Mouse (Mus musculus) heart, postnatal 4 days (tissue): ENCODE measurements around the gene Anks4b. TPM values are rescaled to one million over a fixed set of nuclear protein-coding genes. Genes with fewer than 3 reads are reported as not detected.
A peak's percentile ranks its signal among the peaks of the same experiment; 100 is the strongest.

Experiments
- DNase-seq: peaks from one replicate; pipeline ENCODE4 v3.0.0; 2021
- total RNA-seq, 2 experiments: library from RNA; stranded (reverse); gene quantifications; 2 replicates each; pipeline ENCODE4 v1.2.3; 2021

The Anks4b gene
- total RNA-seq = under 1 TPM; 0.11 to 0.12 TPM

DNA sequence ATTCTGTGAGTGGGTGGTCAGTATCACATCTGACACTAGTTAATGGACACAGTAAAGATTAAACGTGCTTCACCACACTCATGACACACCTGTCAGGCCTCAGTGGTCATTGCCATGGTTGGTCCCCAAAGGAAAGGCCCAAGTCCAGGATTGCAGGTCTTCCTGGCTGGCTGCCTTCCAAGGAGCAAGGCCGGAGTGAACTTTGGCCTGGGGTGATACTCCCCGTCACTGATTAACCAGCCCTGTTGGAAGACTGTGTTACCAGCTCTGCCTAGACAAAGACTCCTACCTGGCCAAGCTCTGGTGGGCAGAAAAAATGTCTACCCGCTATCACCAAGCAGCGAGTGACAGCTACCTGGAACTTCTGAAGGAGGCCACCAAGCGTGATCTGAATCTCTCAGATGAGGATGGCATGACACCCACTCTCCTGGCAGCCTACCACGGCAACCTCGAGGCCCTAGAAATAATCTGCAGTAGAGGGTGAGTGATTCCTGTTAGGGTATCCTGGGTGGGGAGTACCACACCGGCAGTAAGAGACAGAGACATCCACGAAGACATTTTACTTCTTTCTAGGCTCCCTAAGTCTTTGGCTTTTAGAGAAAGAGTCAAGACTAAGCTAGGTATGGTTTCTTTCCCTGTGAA, at the start of gene Anks4b:
Anks4b (plus strand) TSS at position 256 of the 642 bp plus-strand sequence.
- no peak for DNase-seq

DNA sequence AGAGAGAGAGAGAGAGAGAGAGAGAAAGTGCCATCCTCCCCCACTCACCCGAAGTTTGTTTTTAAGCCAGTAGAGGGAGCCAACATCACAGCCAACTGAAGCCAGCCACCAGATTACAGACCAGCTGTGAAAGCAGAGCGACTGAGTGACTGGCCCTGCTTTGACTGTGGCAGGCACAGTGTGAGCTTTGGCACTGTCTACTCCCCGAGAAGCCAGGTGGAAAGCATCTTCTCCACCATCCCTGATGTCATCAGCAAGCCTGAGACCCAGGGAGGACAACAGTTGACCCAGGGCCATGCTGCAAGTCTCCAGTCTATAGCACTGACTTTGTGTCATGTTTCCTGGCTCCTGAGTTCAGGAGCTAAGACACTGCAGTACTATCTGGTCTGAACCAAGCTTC, 48.8 kb upstream of the Anks4b start:
- DNase-seq = peak; percentile 82

DNA sequence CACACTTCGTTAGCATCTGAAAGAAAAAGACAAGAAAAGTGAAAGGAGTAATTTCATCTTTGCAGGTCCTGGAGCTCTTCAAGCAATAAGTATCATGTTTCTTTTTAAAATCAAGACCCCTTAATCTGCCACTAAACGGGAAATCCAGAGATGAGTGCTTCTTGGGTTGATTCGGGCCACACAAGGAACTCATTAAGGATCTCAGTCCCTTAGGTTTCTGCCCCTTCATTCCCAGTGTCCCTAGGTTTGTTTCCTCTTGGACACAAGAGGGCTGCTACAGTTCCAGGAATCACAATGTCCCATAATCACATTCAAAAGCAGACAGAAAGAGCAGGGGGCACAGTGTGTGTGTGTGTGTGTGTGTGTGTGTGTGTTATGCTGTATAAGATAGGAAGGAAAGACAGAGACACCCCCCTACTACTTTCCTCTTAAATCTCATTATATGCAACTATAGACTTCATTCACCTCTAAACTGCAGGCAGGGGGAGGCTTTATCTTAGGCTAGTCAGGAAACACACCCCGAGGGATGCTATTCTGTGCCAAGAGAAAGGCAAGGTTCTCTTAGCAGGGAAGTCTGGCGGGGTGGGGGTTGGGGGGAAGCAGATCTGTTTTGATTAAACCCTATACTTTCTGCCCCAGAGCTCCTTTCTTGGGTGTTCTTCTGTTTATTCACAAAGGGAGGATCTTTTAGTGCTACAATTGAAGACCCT, 46.5 kb upstream of the Anks4b start:
- DNase-seq = no peak

DNA sequence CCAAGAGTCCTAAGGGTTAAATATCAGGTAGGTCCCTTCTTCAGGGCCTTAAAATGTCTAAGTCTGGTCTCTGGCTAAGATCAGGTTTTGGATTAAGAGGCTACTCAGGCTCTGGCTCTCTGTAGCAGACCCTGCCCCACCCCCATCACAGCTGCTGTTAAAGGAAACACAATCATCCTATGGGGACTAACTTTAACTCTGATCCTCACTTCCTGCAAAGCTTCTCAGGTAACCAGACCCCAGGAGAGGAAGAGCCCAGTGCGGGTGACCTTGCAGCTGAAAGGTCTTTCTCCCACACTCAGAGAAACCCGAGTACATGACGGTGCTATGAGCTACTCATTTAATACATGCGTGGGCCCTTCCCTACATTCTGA, 46.0 kb upstream of the Anks4b start:
- DNase-seq = no peak

DNA sequence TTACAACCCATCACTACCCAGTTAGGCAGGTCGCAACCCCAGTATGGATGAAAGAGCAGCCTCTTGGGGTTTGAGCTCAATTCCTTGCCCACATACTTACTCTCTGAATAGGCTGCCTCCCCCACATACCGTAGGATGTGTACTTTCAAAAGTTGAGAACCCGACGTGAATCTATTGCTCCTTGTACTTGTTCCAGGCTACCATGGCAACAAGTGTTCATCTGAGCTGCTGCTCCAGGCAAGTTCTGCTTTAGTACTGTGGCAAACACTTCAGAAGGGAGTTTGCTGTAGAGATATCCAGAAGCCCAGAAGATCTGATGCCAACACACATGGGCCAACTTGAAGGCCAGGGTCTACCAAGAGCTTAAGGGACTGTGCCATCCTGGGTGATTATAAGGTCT, 44.7 kb upstream of the Anks4b start:
- no peak for DNase-seq

DNA sequence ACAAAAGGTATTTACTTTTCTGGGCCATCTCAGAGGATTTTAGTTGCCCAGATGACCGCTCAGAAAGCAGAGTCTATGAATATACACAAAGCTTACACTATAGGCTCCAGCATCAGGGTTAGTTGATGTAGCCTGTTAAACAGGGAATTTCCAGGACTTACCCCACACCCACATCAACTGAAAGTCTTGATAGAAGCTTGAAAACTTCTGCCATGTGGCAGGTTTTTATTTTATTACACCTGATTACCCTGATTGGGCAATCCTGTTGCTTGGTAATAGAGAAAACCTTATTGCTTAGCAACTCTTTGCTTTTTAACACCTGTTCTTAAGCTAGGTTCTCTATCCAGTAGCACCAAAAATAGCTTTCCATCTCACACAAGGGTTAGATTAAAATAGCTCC, 30.9 kb upstream of the Anks4b start:
- no peak for DNase-seq

DNA sequence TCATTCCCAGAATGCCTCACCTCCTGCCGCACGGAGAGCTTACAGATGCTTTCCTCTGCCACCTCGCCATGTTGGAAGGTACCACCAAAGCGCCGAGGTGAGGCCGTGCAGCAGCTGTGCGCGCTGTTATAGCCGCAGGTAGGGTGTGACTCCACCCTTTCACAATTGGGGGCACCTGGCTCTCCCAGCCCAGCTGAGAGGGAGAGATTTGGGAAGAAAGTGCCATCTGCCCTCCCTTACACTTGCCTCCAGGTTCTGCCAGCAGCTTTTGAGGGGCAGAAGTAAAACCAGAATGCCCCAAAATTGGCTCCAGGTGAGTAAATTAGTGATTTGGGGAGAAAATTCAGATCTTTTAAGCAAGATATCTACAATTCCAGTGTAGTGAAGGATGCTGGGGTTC, 28.5 kb upstream of the Anks4b start, which contains the start of gene Zp2:
Zp2 (minus strand) TSS at position 101 of the 400 bp plus-strand sequence.
- DNase-seq = no peak

DNA sequence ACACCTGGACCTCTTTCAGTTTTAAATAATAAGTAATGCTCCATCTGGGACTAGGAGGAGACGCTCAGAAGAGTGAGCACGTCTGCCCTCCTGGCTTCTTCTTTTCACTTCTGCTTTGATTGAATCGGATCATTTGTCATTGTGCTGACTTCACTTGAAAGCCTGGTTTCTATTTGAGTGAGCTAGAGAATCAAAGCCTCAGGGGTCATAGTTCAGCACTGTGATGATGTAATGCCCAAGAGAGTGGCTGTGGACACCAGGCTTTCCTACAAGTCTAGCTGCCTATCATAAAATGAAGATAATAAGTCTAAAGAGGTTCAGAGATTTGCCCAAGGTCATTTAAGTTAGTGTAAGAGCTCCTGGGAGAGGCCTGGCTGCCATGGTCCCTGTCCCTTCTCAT, 23.4 kb upstream of the Anks4b start:
- DNase-seq = no peak

DNA sequence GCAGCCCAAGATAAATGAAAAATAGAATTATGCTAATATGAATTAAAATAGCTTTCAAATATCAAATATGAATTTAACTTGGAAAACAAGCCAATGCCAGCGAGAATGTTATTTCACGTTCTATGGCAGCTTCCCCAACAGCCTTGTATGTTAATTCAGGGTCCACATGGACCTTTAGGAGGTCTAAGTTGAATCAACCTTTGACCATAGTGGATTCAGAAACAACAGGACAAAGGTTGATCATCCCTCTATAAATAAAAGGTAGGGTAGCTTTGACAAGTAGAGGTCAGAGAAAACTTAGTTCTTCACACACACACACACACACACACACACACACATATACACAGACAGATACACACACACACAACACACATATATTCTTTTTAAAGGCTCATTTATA, 22.8 kb upstream of the Anks4b start:
- no peak for DNase-seq

DNA sequence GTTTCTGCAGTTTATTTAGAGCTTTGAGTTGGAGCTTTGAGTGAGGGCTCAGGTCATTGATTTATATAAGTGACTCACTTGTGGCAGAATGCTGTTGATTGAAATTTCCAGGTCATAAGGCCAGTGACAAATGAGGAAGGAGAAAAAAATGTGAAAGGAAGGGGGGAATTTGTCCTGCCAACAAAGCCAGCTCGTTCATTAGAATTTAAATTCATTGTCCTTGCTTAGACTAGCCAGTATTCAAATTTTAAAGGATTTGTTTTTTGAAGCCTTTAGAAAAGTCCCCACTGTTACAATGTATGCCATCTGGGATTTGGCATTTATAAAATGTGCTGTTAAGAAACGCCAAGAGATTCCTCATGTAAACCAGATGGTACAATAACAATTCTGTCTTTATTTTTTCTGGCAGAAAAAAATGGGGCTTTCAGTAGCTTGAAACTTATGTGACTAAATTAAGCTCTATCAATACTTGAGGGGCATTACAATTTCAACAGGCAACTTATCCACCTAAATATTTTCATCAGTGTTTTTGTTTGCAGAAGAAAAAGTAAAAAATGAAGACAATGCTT, 16.7 kb upstream of the Anks4b start:
- no peak for DNase-seq

DNA sequence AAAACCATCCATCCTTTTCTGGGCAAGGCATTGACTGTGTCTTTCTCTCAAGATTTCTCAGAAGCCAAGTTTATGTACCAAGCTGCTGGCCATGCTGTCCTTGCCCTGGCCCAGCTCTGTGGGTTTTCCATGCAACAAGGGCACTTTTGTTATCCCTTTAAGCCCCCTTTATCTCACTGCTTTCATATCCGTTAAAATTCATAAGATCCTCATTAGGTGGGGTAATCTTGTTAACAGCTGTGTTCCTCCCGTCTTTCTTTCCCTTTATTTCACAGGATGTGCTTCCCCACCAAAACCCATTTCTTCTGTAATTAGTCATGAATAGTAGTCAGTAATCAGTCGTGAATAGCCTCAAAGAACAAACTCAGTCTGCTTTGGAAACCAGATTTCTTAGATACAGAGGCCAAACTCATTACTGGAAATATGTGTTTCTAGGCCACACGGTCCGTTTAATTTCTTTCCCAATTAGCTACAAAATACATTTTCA, 16.0 kb upstream of the Anks4b start:
- DNase-seq = no peak

DNA sequence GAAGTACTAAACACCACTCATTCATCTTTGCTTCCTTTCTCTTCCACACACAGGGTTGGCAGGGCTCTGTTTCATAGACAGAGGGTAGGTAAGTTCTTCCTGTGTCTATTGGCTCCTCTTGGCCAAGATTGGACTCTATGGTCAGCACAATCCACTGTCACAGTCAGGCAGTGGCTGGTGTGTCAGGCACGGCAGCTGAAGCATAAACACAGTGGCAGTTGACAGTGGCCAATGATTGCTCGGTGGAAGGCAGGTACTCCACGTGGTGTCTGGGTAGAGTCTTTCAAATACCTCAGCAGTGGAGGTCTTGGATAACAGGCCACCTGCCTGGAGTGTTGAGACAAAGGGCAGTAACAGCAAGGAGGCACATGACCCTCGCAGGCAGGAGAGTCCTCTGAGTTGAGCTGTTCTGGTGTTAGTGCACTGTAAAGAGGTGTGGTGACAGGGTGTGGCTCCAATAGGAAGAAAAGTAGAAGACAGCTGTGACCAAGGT, 15.5 kb upstream of the Anks4b start:
- no peak for DNase-seq

DNA sequence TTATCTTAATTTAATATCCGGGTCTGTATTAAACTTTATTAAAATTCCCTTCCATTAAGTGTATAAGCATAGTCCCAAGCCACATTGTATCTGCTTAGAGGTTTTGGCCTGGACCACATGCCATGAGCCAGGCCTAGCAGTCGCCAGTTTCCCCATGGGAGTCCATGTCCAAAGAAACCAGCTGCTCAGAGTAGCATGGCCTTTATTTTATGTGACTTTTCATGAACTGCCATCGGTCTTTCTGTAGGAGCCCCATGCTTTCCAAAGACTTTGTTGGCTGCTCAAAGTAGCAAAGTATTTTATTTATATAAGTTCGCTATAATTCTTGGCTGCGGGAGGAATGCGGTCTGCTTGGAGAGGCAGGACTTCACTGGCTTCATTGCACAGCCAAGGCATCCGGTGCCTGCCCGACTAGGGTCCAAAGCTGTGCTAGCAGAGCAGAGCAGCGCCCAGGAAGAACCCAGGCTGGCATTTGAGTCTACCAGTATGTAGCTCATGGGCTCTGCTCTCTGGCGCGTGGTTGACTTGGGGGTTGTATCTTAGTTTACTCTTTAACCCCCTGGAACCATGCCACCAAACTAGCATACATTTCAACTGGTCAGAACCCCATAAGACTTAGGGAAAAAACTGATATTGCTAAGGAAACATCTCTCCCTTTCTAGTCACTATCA, 9.9 kb upstream of the Anks4b start:
- peak; percentile 10 for DNase-seq

DNA sequence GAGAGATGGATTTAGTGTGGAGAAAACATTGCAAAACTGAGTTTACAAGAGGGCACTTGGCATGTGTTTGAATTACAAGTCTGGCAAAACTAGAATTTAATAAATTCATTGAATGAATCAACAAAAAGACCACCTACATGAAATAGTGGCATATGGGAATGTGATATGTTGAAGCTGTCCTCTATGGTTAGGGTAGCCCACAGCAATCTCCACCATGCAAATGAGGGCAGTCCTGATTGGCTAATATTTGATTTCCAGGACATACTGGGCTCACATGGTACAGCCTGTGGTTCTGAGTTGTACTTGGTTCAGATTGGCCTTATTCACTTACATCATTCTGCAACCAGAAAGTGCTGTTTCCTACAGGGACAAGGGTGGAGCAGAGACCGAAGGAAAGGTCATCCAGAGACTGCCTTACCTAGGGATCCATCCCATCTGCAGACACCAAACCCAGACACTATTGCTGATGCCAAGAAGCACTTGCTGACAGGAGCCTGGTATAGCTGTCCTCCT, 1.4 kb upstream of the Anks4b start:
- no peak for DNase-seq

DNA sequence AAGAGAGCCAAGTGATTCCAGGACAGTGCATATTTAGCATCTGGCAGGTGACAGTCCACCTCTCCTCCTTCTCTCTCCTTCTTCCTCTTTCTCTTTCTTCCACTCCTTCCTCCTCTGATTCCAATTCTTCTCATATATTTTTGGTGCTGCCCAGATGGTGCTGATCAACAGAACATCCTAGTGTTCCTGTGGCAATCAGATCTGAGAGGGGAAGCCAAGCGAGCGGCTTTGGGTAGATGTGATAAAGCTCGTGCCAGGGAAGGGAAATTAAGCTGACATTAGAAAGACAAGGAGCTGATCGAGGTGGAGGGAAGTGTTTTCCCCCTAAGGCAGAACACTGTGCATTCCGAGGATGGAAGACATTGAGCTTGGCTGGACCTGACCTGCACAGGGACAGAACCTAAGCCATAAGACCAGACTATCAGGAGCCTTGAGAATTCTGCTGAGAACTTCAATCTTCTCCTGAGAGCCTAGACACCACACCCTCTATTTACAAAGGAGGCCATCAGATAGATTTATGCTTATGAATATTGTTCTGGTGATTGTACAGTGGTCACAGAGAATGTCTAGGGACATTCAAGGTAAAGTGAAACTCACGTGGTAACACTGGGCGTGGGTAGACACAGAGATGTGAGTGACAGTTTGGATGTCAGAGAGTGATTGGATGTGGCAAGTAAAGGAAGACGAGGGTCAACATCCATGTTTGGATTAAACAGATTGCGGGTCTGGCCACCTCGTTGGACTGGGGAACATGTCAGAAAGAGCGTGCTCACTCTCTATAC, 1.3 kb downstream of the Anks4b start:
- DNase-seq = no peak

DNA sequence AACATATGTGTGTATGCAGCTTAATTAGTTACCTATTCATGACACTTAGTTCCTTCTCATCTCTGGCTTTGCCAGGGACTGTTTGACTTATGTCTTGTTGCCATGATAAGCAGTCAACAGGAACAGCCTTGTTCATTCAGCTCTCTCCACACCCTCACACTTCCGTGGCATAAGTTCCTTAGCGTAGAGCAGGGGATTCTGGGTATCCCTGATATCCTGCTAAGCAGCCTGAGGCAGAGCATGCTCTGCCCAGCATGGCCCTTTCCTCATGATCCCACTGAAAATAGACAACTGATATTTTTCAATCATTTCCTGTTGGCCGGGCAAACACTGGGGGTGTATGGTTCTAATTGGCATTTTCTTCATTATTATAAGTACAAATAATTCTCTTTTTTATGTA, 4.0 kb downstream of the Anks4b start:
- DNase-seq = no peak

DNA sequence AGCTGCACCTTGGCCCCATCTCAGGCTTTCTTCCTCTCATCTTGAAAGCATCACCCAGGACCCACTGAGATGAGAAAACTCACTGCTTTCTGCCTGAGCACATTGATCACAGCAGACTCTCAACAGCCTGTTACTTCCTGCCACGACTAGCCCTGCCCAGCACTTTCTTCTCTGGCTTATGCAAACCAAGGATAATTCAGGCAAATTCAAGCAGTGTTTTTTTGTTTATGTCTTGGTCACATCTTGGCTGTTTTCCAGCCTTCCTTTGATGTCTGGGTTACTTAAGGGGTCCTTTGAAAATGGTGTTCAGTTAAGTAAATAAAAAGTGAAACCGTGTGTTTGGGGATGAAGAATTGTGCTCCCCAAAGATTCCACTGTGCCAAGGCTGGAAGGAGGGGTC, 5.3 kb downstream of the Anks4b start:
- no peak for DNase-seq

DNA sequence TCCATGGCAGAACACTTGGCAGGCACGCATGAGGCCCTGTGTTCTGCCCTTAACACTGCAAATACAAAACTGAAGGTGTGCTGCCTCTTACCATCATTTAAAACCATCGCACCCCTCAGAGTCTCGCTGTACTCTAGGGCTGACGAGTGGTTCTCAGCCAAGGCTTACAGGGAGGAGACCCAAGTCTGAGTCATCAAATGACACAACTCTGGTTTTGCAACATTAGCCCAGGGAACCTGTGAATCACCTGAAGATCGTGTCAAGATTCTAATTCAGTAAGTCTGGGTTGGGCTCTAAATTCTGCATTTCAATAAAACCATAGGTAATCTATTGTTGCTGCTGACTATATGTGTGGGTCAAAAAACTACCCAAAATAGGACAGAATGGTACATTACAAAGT, 6.9 kb downstream of the Anks4b start:
- no peak for DNase-seq

DNA sequence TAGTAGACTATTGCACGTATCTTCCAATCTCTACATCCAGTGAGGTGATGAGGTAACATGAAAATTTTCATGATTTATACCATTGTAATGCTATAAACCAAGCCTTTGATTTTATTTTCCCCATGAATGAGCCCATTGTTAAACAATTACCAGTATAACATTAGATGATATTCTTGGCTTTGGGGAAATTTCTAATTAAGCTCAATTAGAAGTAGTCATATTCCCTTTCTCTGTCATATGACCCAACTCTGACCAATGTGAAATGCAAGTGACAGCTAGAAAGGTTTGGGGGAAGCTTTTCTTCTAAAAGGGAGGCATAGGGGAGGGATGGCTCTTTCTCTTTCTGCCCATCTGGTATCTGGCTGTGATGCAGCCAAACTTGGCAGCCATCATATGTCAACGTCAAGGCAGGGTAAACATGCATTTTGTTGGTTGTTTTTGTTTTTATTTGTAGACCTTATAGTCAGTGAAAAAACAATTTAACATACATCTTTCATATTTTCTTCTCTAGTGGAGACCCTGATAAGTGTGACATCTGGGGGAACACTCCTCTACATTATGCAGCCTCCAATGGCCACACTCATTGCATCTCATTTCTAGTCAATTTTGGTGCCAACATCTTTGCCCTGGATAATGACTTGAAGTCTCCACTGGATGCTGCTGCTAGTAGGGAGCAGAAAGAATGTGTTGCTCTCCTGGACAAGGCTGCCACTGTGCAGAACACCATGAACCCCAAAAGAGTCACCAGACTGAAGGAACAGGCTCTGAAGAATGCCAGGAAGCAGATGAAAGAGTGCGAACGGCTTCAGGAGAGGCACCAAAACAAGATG, 8.0 kb downstream of the Anks4b start:
- no peak for DNase-seq

DNA sequence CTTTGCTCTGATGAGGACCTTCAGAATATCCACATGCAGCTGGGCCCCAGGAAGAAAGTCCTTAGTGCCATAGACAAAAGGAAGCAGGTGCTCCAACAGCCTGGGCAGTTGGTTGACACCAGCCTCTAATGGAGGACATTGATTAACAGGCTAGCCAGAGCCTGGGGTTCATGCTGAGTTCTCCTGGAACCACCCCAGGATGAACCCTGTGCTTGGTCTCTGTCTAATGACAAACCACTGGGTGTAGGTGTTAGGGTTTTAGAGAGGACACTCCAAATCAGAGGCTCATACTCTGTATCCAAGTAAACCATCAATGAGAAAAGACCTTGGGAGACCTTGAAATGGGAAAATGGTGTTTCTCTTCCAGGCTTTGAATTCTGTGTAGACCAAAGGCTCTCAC, 9.2 kb downstream of the Anks4b start:
- no peak for DNase-seq

DNA sequence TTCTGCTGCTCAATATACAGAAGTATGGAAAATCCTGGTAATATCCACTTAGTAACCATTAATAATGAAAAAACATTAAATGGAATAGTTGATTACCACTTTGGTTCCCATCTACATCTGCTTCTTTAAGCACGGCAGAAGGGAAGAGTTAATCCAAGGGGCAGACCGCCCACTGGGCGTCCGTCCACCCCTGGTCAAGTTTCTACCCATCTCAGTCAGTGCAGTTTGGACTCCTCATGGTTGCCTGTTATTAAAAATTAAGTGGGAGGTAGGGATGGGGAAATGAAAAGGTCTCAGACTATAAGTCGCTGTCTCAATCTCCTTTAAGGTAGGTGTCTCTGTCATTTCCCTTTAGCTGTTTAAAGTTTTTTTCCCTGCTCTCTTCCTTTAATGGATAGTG, 15.3 kb downstream of the Anks4b start:
- DNase-seq = no peak
